Mouse (Mus musculus) forebrain, embryonic 15.5 days (tissue): ENCODE measurements at regions not wholly inside any gene's neighbourhood (a gene's known extent, or its start where the extent isn't known, plus 50 kb on each side); places are given as distances from the start of the nearest gene placed in this dataset.

Experiments used
- ATAC-seq: fragments of 200-750 bp; cut with Nextera tagmentation; replicated peaks from 2 replicates; pipeline ENCODE4 v1.8.0; 2017; ENCODE audit warnings: mild to moderate bottlenecking, moderate TSS enrichment, moderate library complexity
- H3K27ac ChIP-seq: fragments of 300-500 bp; sonication (generic); replicated peaks from 2 replicates; pipeline ENCODE4 v1.5.1; 2015; ENCODE audit warnings: mild to moderate bottlenecking, inconsistent platforms
- H3K27me3 ChIP-seq: fragments of 300-500 bp; sonication (generic); 2 replicates; pipeline ENCODE4 v1.6.1; 2015; ENCODE audit warnings: inconsistent platforms
- H3K36me3 ChIP-seq: fragments of 300-500 bp; sonication (generic); 2 replicates; pipeline ENCODE4 v1.6.1; 2015; ENCODE audit warnings: mild to moderate bottlenecking, inconsistent platforms
- H3K4me1 ChIP-seq: fragments of 300-500 bp; sonication (generic); 2 replicates; pipeline ENCODE4 v1.6.1; 2015; ENCODE audit warnings: inconsistent platforms
- H3K4me2 ChIP-seq: fragments of 300-500 bp; sonication (generic); replicated peaks from 2 replicates; pipeline ENCODE4 v1.6.1; 2015; ENCODE audit warnings: mild to moderate bottlenecking, inconsistent platforms
- H3K4me3 ChIP-seq: fragments of 300-500 bp; sonication (generic); 2 replicates; pipeline ENCODE4 v1.5.1; 2015; ENCODE audit warnings: mild to moderate bottlenecking, inconsistent platforms
- H3K9ac ChIP-seq: fragments of 300-500 bp; sonication (generic); replicated peaks from 2 replicates; pipeline ENCODE4 v1.6.1; 2015; ENCODE audit warnings: mild to moderate bottlenecking, inconsistent platforms
- H3K9me3 ChIP-seq: fragments of 300-500 bp; sonication (generic); 2 replicates; pipeline ENCODE4 v1.6.1; 2016; ENCODE audit warnings: inconsistent platforms
- WGBS: fragments of 180-500 bp; shearing (Covaris S2); methylation state at CpG from one replicate; pipeline ENCODE4 v1.1.7; 2015; ENCODE audit warnings: mixed read lengths; 5-methylcytosine and 5-hydroxymethylcytosine counted together

DNA sequence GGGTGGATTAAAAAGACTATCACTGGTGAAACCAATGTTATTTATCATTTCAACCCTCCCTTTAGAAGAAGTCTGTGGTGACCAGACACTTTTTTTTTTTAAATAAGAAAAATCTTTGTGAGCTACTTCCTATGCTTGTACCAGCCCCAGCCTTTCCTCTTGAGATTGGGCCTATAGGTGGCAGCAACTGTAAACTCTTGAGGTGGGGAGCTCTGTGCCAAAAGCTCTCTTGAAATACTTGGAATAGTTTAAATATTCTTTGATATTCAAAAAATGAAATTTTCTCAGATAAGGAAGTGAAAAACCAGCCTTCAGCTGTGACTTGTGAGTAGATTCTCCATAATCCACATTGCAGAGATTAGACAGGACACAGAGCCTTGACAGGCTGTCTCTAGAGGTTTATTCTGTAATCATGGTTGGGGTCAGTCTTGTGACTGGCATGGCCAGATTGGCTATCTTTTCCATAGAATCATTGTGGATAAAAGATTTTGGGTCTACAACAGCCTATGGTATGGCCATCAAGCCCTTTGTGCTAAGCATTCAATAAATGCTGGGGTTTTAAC, 216.7 kb downstream of the Ndfip2 start:
- Histone ChIP-seq H3K27ac (no peak overlapping the region), H3K36me3 (no peaks in the 10 kb centered on the region), H3K4me3 (no peak overlapping the region), H3K9me3 (no peaks in the 10 kb centered on the region), H3K4me1 (no peaks in the 10 kb centered on the region), H3K27me3 (no peaks in the 10 kb centered on the region), H3K9ac (no peak overlapping the region), H3K4me2 (no peak overlapping the region)
- peak; percentile 80 for ATAC-seq

DNA sequence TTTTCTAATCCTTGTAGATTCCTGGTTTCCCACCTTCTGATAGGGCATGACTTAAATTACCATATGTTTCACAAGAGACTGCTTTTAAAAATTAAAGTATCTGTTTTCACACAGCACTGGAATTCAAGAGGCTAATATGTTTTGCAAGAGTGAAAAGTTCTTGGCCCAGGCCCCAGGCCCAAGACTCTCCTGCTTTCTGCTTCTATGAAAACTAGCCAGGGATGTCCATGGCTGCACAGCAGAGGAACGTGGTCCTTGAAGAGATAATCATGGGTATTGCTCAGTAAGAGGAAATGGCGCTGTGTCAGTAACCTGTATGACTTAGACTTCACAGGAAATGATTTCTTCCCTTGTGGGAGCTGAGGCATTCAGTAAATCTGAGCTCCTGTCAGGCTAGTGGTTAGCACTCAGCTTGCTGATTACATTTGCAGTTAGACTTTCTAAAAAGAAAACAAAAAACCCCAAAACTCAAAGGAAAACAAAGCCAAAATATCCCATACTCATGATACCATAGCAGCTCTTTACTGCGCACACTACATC, 190.6 kb downstream of the Ndfip2 start:
- H3K4me1 ChIP-seq, result no peaks in the 10 kb centered on the region
- H3K4me3 ChIP-seq, result no peak overlapping the region
- ATAC-seq, result no peak
- H3K9ac ChIP-seq, result no peak overlapping the region
- WGBS, result 88% methylated on average over 3 of the region's 3 CpGs
- H3K27ac ChIP-seq, result no peak overlapping the region
- H3K4me2 ChIP-seq, result no peak overlapping the region
- no peaks in the 10 kb centered on the region for H3K9me3 ChIP-seq
- no peaks in the 10 kb centered on the region for H3K27me3 ChIP-seq
- no peaks in the 10 kb centered on the region for H3K36me3 ChIP-seq

DNA sequence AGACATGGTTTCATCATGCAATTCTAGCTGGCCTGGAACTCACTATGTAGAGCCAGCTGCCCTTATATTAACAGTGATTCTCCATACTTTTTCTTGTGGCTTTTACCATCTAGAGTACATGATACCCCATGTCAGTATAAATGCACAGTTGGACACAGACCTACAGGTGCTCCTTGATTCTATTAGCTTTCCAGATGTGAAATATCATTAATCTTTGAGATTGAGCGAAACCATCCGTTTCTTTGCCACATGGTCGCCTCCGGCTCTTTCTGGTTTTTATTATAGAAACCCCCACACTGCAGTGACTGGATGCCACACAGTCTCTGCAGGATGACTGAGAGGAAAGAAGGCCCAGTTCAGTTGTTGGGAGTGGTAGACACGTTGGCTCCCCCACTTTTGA, 188.7 kb downstream of the Ndfip2 start:
- whole genome bisulfite sequencing, result 95% methylated on average over 5 of the region's 5 CpGs

GRCm38 (mm10) chr14:105435343-105435742, 177.0 kb downstream of the Ndfip2 start:
- Histone ChIP-seq H3K4me1 (no peaks in the 10 kb centered on the region), H3K9ac (no peak overlapping the region), H3K4me3 (no peak overlapping the region), H3K27me3 (no peaks in the 10 kb centered on the region), H3K4me2 (no peak overlapping the region), H3K27ac (no peak overlapping the region), H3K9me3 (no peaks in the 10 kb centered on the region), H3K36me3 (no peaks in the 10 kb centered on the region)
- 85% methylated on average over 6 of the region's 6 CpGs for WGBS
- no peak for ATAC-seq

More for the DNA sequence above, 188.7 kb downstream of the Ndfip2 start:
- Histone ChIP-seq H3K4me2 (no peak overlapping the region), H3K9me3 (no peaks in the 10 kb centered on the region), H3K4me1 (no peaks in the 10 kb centered on the region), H3K27ac (no peak overlapping the region), H3K9ac (no peak overlapping the region), H3K4me3 (no peak overlapping the region), H3K27me3 (no peaks in the 10 kb centered on the region), H3K36me3 (no peaks in the 10 kb centered on the region)
- no peak for ATAC-seq

DNA sequence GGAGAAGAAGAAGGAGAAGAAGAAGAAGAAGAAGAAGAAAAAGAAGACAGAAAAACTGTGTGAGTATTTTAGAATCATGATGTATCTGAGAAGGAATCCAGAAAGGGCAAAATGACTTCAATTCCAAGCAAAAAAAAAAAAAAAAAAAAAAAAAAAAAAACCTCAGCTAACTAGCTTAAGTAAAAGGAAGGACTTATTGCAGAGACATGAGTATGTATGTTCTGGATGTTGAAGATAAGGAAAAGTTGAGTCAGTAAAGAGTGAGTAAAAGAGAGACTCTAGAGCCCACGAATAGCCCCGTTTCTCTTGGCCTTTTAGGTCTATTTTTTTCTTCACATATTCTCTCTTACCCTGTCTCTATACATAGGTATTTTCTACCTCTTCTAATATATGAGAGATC, 175.1 kb downstream of the Ndfip2 start:
- H3K4me3 ChIP-seq, result no peak overlapping the region
- H3K27me3 ChIP-seq, result no peaks in the 10 kb centered on the region
- H3K9ac ChIP-seq, result no peak overlapping the region
- ATAC-seq, result no peak
- WGBS, result 93% methylated on average over 2 of the region's 2 CpGs
- H3K36me3 ChIP-seq, result no peaks in the 10 kb centered on the region
- H3K9me3 ChIP-seq, result no peaks in the 10 kb centered on the region
- no peaks in the 10 kb centered on the region for H3K4me1 ChIP-seq
- no peak overlapping the region for H3K4me2 ChIP-seq
- H3K27ac ChIP-seq, result no peak overlapping the region

GRCm38 (mm10) chr14:105432670-105433069, 174.3 kb downstream of the Ndfip2 start:
- H3K27me3 ChIP-seq, result no peaks in the 10 kb centered on the region
- H3K4me1 ChIP-seq, result peaks cover 3% of the 10 kb centered on the region; the same call in 1 of the 2 replicates
- no peak for ATAC-seq
- no peaks in the 10 kb centered on the region for H3K9me3 ChIP-seq
- no peak overlapping the region for H3K27ac ChIP-seq
- H3K36me3 ChIP-seq, result no peaks in the 10 kb centered on the region
- H3K4me3 ChIP-seq, result no peak overlapping the region
- no peak overlapping the region for H3K4me2 ChIP-seq
- no peak overlapping the region for H3K9ac ChIP-seq
- WGBS, result 6% methylated on average over 4 of the region's 4 CpGs

- Histone ChIP-seq H3K4me3 (no peak overlapping the region), H3K4me2 (no peak overlapping the region), H3K36me3 (no peaks in the 10 kb centered on the region), H3K27ac (no peak overlapping the region), H3K9ac (no peak overlapping the region), H3K9me3 (no peaks in the 10 kb centered on the region), H3K27me3 (no peaks in the 10 kb centered on the region), H3K4me1 (peaks cover 12% of the 10 kb centered on the region; the same call in 1 of the 2 replicates)
- ATAC-seq, result no peak
- WGBS, result 90% methylated on average over 4 of the region's 4 CpGs
These were observed 173.2 kb downstream of the Ndfip2 start for GRCm38 (mm10) chr14:105431584-105431983.

- Histone ChIP-seq H3K36me3 (no peaks in the 10 kb centered on the region), H3K4me1 (peaks cover 12% of the 10 kb centered on the region; the same call in 1 of the 2 replicates), H3K4me3 (no peak overlapping the region), H3K9ac (no peak overlapping the region), H3K27ac (no peak overlapping the region), H3K27me3 (no peaks in the 10 kb centered on the region), H3K9me3 (no peaks in the 10 kb centered on the region), H3K4me2 (no peak overlapping the region)
- WGBS, result 86% methylated on average over 5 of the region's 5 CpGs
- ATAC-seq, result no peak
These were observed 171.4 kb downstream of the Ndfip2 start for GRCm38 (mm10) chr14:105429664-105430257.

DNA sequence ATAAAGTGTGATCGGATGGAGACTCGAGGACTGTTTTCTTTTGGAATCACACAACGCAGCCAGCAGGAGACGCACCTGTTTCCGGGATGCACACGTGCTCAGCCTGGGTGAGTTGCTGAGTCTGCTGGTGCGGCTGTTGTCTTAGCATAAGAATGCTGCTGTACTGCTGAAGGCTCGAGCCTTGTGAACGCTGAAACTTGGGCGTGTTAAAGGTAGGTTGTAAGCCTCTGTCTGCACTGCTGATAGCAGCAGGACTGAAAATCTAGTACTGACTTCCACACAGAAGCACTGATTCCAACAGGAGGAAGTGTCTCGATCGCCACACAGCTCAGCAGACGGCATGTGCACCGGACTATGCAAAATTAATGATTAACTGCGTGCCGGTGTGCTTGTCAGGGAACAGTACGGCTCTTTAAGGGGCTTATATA, 169.1 kb downstream of the Ndfip2 start:
- Histone ChIP-seq H3K9ac (no peak overlapping the region), H3K4me3 (peak overlapping the region; percentile 18), H3K4me2 (peak overlapping the region; percentile 39), H3K9me3 (no peaks in the 10 kb centered on the region), H3K27me3 (no peaks in the 10 kb centered on the region), H3K36me3 (no peaks in the 10 kb centered on the region), H3K4me1 (peaks cover 12% of the 10 kb centered on the region; the same call in 1 of the 2 replicates), H3K27ac (no peak overlapping the region)
- peak; percentile 80 for ATAC-seq
- WGBS, result 12% methylated on average over 17 of the region's 17 CpGs

- H3K4me3 ChIP-seq, result no peak overlapping the region
- no peaks in the 10 kb centered on the region for H3K36me3 ChIP-seq
- 65% methylated on average over 19 of the region's 19 CpGs for WGBS
- no peak overlapping the region for H3K9ac ChIP-seq
- H3K4me2 ChIP-seq, result no peak overlapping the region
- H3K4me1 ChIP-seq, result peaks cover 12% of the 10 kb centered on the region; the same call in 1 of the 2 replicates
- no peak overlapping the region for H3K27ac ChIP-seq
- H3K9me3 ChIP-seq, result no peaks in the 10 kb centered on the region
- ATAC-seq, result no peak
- no peaks in the 10 kb centered on the region for H3K27me3 ChIP-seq
These were observed 168.4 kb downstream of the Ndfip2 start for GRCm38 (mm10) chr14:105426597-105427334.

DNA sequence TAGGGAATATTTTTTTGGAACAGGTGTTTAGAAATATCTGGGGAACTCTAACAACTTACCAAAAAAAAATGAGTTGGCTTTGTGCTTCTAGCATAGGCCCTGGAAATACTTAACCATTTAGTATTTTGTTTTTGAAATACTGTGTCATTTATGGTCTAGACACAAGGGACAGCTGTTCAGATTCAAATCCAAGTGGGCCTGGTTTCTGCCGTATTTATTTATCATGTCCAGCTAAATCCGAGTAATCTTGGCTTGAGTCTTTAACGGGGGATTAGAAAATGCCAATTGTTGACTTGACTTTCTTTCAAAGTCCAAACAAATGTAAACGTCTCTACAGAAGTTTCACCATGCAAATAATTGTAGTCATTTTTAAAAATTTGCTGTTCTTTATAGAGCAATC, 159.6 kb downstream of the Ndfip2 start:
- Histone ChIP-seq H3K9ac (no peak overlapping the region), H3K36me3 (no peaks in the 10 kb centered on the region), H3K27me3 (no peaks in the 10 kb centered on the region), H3K4me1 (no peaks in the 10 kb centered on the region), H3K9me3 (no peaks in the 10 kb centered on the region), H3K27ac (no peak overlapping the region), H3K4me3 (no peak overlapping the region), H3K4me2 (no peak overlapping the region)
- 51% methylated on average over 4 of the region's 4 CpGs for WGBS
- ATAC-seq, result no peak

DNA sequence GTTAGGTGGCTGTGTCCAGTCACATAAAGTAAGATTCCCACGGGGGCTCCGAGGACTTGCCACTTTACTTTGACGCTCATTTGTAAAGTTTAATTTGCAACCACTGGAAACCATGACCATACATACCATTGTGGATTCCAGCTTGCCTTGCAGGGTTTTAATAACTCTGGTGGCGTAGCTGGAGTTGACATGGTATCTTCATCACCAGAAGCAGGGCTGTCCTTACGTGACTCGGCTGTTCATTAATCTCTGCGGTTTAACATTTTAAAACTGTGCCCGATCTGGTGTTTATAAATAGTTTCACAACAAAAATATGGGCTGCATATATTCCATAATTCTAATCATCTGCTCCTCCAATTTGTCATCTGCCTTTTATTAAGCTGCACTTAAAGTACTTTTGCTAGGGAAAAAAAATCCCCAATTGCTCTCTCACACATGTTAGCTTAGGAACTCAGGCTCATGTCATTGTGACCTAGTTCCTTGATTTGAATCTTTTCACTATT, 159.1 kb downstream of the Ndfip2 start:
- H3K9ac ChIP-seq, result no peak overlapping the region
- no peaks in the 10 kb centered on the region for H3K4me1 ChIP-seq
- H3K27ac ChIP-seq, result no peak overlapping the region
- 91% methylated on average over 8 of the region's 8 CpGs for WGBS
- no peak overlapping the region for H3K4me2 ChIP-seq
- H3K9me3 ChIP-seq, result no peaks in the 10 kb centered on the region
- no peaks in the 10 kb centered on the region for H3K36me3 ChIP-seq
- H3K4me3 ChIP-seq, result no peak overlapping the region
- ATAC-seq, result no peak
- H3K27me3 ChIP-seq, result no peaks in the 10 kb centered on the region
